Mouse (Mus musculus): ENCODE measurements around the gene Gm42669. TPM values are rescaled to one million over a fixed set of nuclear protein-coding genes. Genes with fewer than 3 reads are reported as not detected.
A peak's percentile ranks its signal among the peaks of the same experiment; 100 is the strongest.

Gene Gm42669
- polyA plus RNA-seq, 1 experiment from 2014 or later: 0.56 TPM

- WGBS: 66% methylated on average over 5 of the region's 5 CpGs
- H3K27me3 ChIP-seq (ENCODE audit: low read depth, poor library complexity, severe bottlenecking): no peaks in the 10 kb centered on the region
These were observed 8.6 kb upstream of the Gm42669 start for GRCm38 (mm10) chr5:107498806-107499310.

GRCm38 (mm10) chr5:107499891-107500535 is 7.4 kb upstream of the Gm42669 start:
- 95% methylated on average over 5 of the region's 5 CpGs for WGBS
- no peak for DNase-seq (ENCODE audit: low spot score)

More at GRCm38 (mm10) chr5:107498806-107499310, 8.6 kb upstream of the Gm42669 start:
- H3K4me1 ChIP-seq: peaks cover 10% of the 10 kb centered on the region
- H3K36me3 ChIP-seq: peaks cover 9% of the 10 kb centered on the region
- no peak overlapping the region for H3K27ac ChIP-seq
- H3K4me3 ChIP-seq: no peak overlapping the region
- no peaks in the 10 kb centered on the region for H3K9me3 ChIP-seq (replicated peaks)
- no peak for DNase-seq (ENCODE audit: low spot score)

GRCm38 (mm10) chr5:107500741-107501140 is 6.7 kb upstream of the Gm42669 start:
- H3K27me3 ChIP-seq (ENCODE audit: low read depth, poor library complexity, severe bottlenecking): no peaks in the 10 kb centered on the region
- no peak overlapping the region for H3K4me3 ChIP-seq
- no peaks in the 10 kb centered on the region for H3K9me3 ChIP-seq (replicated peaks)
- H3K27ac ChIP-seq: no peak overlapping the region
- WGBS: 92% methylated on average over 1 of the region's 1 CpGs
- peaks cover 10% of the 10 kb centered on the region for H3K4me1 ChIP-seq
- no peak for DNase-seq (ENCODE audit: low spot score)
- H3K36me3 ChIP-seq: 0 out of 2 replicates have a peak, but pooled peaks cover 4% of the 10 kb centered on the region

More at GRCm38 (mm10) chr5:107499891-107500535, 7.4 kb upstream of the Gm42669 start:
- Histone ChIP-seq H3K4me1 (peaks cover 10% of the 10 kb centered on the region), H3K27ac (no peak overlapping the region), H3K4me3 (no peak overlapping the region), H3K36me3 (0 out of 2 replicates have a peak, but pooled peaks cover 4% of the 10 kb centered on the region), H3K27me3 (ENCODE audit: low read depth, poor library complexity, severe bottlenecking) (no peaks in the 10 kb centered on the region), H3K9me3 (replicated peaks) (no peaks in the 10 kb centered on the region)

- Histone ChIP-seq H3K4me3 (no peak overlapping the region), H3K36me3 (0 out of 2 replicates have a peak, but pooled peaks cover 3% of the 10 kb centered on the region), H3K9me3 (replicated peaks) (no peaks in the 10 kb centered on the region), H3K27ac (no peak overlapping the region), H3K27me3 (ENCODE audit: low read depth, poor library complexity, severe bottlenecking) (no peaks in the 10 kb centered on the region), H3K4me1 (no peaks in the 10 kb centered on the region)
- DNase-seq (ENCODE audit: low spot score): no peak
- WGBS: 92% methylated on average over 10 of the region's 10 CpGs
These were observed 3.1 kb downstream of the Gm42669 start for GRCm38 (mm10) chr5:107510503-107510902.

- Histone ChIP-seq H3K9me3 (replicated peaks) (no peaks in the 10 kb centered on the region), H3K36me3 (0 out of 2 replicates have a peak, but pooled peaks cover 3% of the 10 kb centered on the region), H3K4me3 (no peak overlapping the region), H3K4me1 (no peaks in the 10 kb centered on the region), H3K27me3 (ENCODE audit: low read depth, poor library complexity, severe bottlenecking) (no peaks in the 10 kb centered on the region), H3K27ac (no peak overlapping the region)
- WGBS: 72% methylated on average over 2 of the region's 2 CpGs
- no peak for DNase-seq (ENCODE audit: low spot score)
These were observed 3.9 kb downstream of the Gm42669 start for GRCm38 (mm10) chr5:107511326-107511725.

GRCm38 (mm10) chr5:107513583-107513982 is 6.2 kb downstream of the Gm42669 start:
- no peaks in the 10 kb centered on the region for H3K27me3 ChIP-seq (ENCODE audit: low read depth, poor library complexity, severe bottlenecking)
- H3K9me3 ChIP-seq (replicated peaks): no peaks in the 10 kb centered on the region
- H3K36me3 ChIP-seq: no peaks in the 10 kb centered on the region
- no peak overlapping the region for H3K27ac ChIP-seq
- 55% methylated on average over 7 of the region's 7 CpGs for WGBS
- no peak overlapping the region for H3K4me3 ChIP-seq
- DNase-seq (ENCODE audit: low spot score): peak; percentile 54
- no peaks in the 10 kb centered on the region for H3K4me1 ChIP-seq

GRCm38 (mm10) chr5:107515453-107515852 is 8.0 kb downstream of the Gm42669 start:
- Histone ChIP-seq H3K4me3 (no peak overlapping the region), H3K27me3 (ENCODE audit: low read depth, poor library complexity, severe bottlenecking) (no peaks in the 10 kb centered on the region), H3K4me1 (no peaks in the 10 kb centered on the region), H3K27ac (no peak overlapping the region), H3K36me3 (no peaks in the 10 kb centered on the region), H3K9me3 (replicated peaks) (no peaks in the 10 kb centered on the region)
- DNase-seq (ENCODE audit: low spot score): no peak
- WGBS: 94% methylated on average over 3 of the region's 3 CpGs

GRCm38 (mm10) chr5:107516087-107516486 is 8.7 kb downstream of the Gm42669 start:
- H3K27ac ChIP-seq: no peak overlapping the region
- H3K4me1 ChIP-seq: no peaks in the 10 kb centered on the region
- DNase-seq (ENCODE audit: low spot score): no peak
- no peaks in the 10 kb centered on the region for H3K27me3 ChIP-seq (ENCODE audit: low read depth, poor library complexity, severe bottlenecking)
- H3K4me3 ChIP-seq: no peak overlapping the region
- no peaks in the 10 kb centered on the region for H3K36me3 ChIP-seq
- H3K9me3 ChIP-seq (replicated peaks): no peaks in the 10 kb centered on the region
- 95% methylated on average over 1 of the region's 1 CpGs for WGBS

GRCm38 (mm10) chr5:107518602-107519001 is 11.2 kb downstream of the Gm42669 start:
- 96% methylated on average over 4 of the region's 4 CpGs for WGBS
- Histone ChIP-seq H3K27ac (no peak overlapping the region), H3K4me1 (no peaks in the 10 kb centered on the region), H3K27me3 (ENCODE audit: low read depth, poor library complexity, severe bottlenecking) (no peaks in the 10 kb centered on the region), H3K4me3 (no peak overlapping the region), H3K36me3 (no peaks in the 10 kb centered on the region), H3K9me3 (replicated peaks) (no peaks in the 10 kb centered on the region)
- no peak for DNase-seq (ENCODE audit: low spot score)

- Histone ChIP-seq H3K4me1 (no peaks in the 10 kb centered on the region), H3K9me3 (replicated peaks) (no peaks in the 10 kb centered on the region), H3K27ac (no peak overlapping the region), H3K4me3 (no peak overlapping the region), H3K36me3 (no peaks in the 10 kb centered on the region), H3K27me3 (ENCODE audit: low read depth, poor library complexity, severe bottlenecking) (no peaks in the 10 kb centered on the region)
- DNase-seq (ENCODE audit: low spot score): no peak
- 95% methylated on average over 6 of the region's 6 CpGs for WGBS
These were observed 14.0 kb downstream of the Gm42669 start for GRCm38 (mm10) chr5:107521386-107521785.

GRCm38 (mm10) chr5:107521897-107522296 is 14.5 kb downstream of the Gm42669 start:
- H3K27me3 ChIP-seq (ENCODE audit: low read depth, poor library complexity, severe bottlenecking): no peaks in the 10 kb centered on the region
- no peaks in the 10 kb centered on the region for H3K36me3 ChIP-seq
- H3K9me3 ChIP-seq (replicated peaks): no peaks in the 10 kb centered on the region
- DNase-seq (ENCODE audit: low spot score): no peak
- no peak overlapping the region for H3K4me3 ChIP-seq
- no peaks in the 10 kb centered on the region for H3K4me1 ChIP-seq
- no peak overlapping the region for H3K27ac ChIP-seq
- WGBS: 87% methylated on average over 7 of the region's 7 CpGs

- no peaks in the 10 kb centered on the region for H3K36me3 ChIP-seq
- whole genome bisulfite sequencing: 90% methylated on average over 10 of the region's 10 CpGs
- no peak for DNase-seq (ENCODE audit: low spot score)
- no peaks in the 10 kb centered on the region for H3K9me3 ChIP-seq (replicated peaks)
- no peak overlapping the region for H3K27ac ChIP-seq
- no peaks in the 10 kb centered on the region for H3K4me1 ChIP-seq
- no peak overlapping the region for H3K4me3 ChIP-seq
- no peaks in the 10 kb centered on the region for H3K27me3 ChIP-seq (ENCODE audit: low read depth, poor library complexity, severe bottlenecking)
These were observed 16.9 kb downstream of the Gm42669 start for GRCm38 (mm10) chr5:107524281-107524680.

- H3K4me1 ChIP-seq: no peaks in the 10 kb centered on the region
- 92% methylated on average over 3 of the region's 3 CpGs for WGBS
- H3K27ac ChIP-seq: no peak overlapping the region
- no peak for DNase-seq (ENCODE audit: low spot score)
- H3K9me3 ChIP-seq (replicated peaks): no peaks in the 10 kb centered on the region
- H3K4me3 ChIP-seq: no peak overlapping the region
- no peaks in the 10 kb centered on the region for H3K27me3 ChIP-seq (ENCODE audit: low read depth, poor library complexity, severe bottlenecking)
- H3K36me3 ChIP-seq: no peaks in the 10 kb centered on the region
These were observed 21.4 kb downstream of the Gm42669 start for GRCm38 (mm10) chr5:107528856-107529255.

All from limb, embryonic 10.5 days (tissue).